Mouse (Mus musculus): ENCODE results near the gene Tmem210.

DNA sequence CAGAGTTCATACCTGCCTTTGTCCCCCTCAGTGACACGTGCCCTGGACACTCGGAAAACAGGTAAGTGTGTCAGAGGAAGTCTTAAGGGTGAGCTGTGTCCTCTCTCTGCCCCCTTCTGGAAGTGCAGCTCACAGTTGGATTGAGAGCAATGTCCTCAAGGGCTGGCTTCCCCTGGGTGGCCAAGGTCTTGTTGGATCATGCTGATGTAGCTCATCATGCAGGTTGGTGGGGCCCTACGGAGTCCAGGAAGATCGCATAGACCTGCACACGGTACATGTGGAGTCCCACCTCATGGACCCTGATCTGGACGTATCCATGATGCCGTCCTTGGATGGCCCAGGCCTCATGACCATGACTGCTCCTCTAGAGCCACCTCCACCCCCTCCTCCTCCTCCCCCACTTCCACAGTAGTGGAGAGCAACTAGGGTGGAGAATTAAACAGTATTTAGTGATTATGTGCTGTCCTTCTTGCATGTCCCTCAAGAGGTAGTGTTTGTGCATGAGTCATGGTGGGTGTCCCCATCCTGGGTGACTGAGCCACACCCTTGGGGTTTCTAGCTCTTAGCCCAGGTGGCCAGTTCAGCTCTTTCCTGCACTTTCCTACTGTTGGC, 895 bp downstream of the Tmem210 start:
- TF ChIP-seq GATA1 (IDR thresholded peaks at IDR 0.05; ENCODE audit: low read length): no peak
- no peak for TF ChIP-seq TAL1 (IDR thresholded peaks at IDR 0.05; ENCODE audit: low read length)
